Mouse (Mus musculus): Measurements from ENCODE around the gene Mapk6. TPM values are rescaled to one million over a fixed set of nuclear protein-coding genes. Genes with fewer than 3 reads are reported as not detected.

Gene Mapk6
- polyA plus RNA-seq, 1 experiment from 2014 or later, result 67.3 TPM

GRCm38 (mm10) chr9:75347458-75347857, 62.3 kb downstream of the Mapk6 start, which contains the start of gene Bcl2l10:
TSS of gene Bcl2l10 (plus strand) at chr9:75347758.
- WGBS, result 91% methylated on average over 5 of the region's 5 CpGs
- DNase-seq (no peak), ATAC-seq (ENCODE audit: insufficient read depth) (no peak)
- Histone ChIP-seq H3K4me3 (ENCODE audit: low read depth, low read length) (no peak within 1 kb of the TSS), H3K27me3 (ENCODE audit: insufficient read depth, low read length) (no peaks in the 10 kb centered on the region), H3K9me3 (ENCODE audit: low read depth, low read length) (no peaks in the 10 kb centered on the region), H3K9ac (no peak within 1 kb of the TSS), H3K36me3 (ENCODE audit: insufficient read depth) (0 out of 2 replicates have a peak, but pooled peaks cover 21% of the 10 kb centered on the region), H3K27ac (ENCODE audit: low read depth) (no peak within 1 kb of the TSS), H3K4me2 (no peak within 1 kb of the TSS), H3K4me1 (ENCODE audit: insufficient read depth) (no peaks in the 10 kb centered on the region)
- no peak for TF ChIP-seq CTCF (IDR thresholded peaks at IDR 0.05; ENCODE audit: low read depth)

GRCm38 (mm10) chr9:75342433-75342832, 67.4 kb downstream of the Mapk6 start:
- H3K9ac ChIP-seq, result no peak overlapping the region
- H3K4me2 ChIP-seq, result no peak overlapping the region
- H3K4me3 ChIP-seq (ENCODE audit: low read depth, low read length), result no peak overlapping the region
- ATAC-seq (ENCODE audit: insufficient read depth) (no peak), DNase-seq (no peak)
- H3K4me1 ChIP-seq (ENCODE audit: insufficient read depth), result no peaks in the 10 kb centered on the region
- no peaks in the 10 kb centered on the region for H3K27me3 ChIP-seq (ENCODE audit: insufficient read depth, low read length)
- no peak overlapping the region for H3K27ac ChIP-seq (ENCODE audit: low read depth)
- peaks cover 46% of the 10 kb centered on the region for H3K36me3 ChIP-seq (ENCODE audit: insufficient read depth)
- WGBS, result 85% methylated on average over 4 of the region's 4 CpGs
- no peak for TF ChIP-seq CTCF (IDR thresholded peaks at IDR 0.05; ENCODE audit: low read depth)
- no peaks in the 10 kb centered on the region for H3K9me3 ChIP-seq (ENCODE audit: low read depth, low read length)

- Histone ChIP-seq H3K4me1 (ENCODE audit: insufficient read depth) (no peaks in the 10 kb centered on the region), H3K27ac (ENCODE audit: low read depth) (no peak overlapping the region), H3K9me3 (ENCODE audit: low read depth, low read length) (no peaks in the 10 kb centered on the region), H3K4me3 (ENCODE audit: low read depth, low read length) (no peak overlapping the region), H3K36me3 (ENCODE audit: insufficient read depth) (peaks cover 52% of the 10 kb centered on the region), H3K9ac (no peak overlapping the region), H3K4me2 (no peak overlapping the region), H3K27me3 (ENCODE audit: insufficient read depth, low read length) (no peaks in the 10 kb centered on the region)
- DNase-seq (no peak), ATAC-seq (ENCODE audit: insufficient read depth) (no peak)
- no peak for TF ChIP-seq CTCF (IDR thresholded peaks at IDR 0.05; ENCODE audit: low read depth)
- WGBS, result 90% methylated on average over 6 of the region's 6 CpGs
These were observed 71.8 kb downstream of the Mapk6 start for GRCm38 (mm10) chr9:75338016-75338415.

- WGBS, result 74% methylated on average over 4 of the region's 4 CpGs
- no peak overlapping the region for H3K4me2 ChIP-seq
- no peak for DNase-seq
- no peaks in the 10 kb centered on the region for H3K9me3 ChIP-seq (ENCODE audit: low read depth, low read length)
- H3K9ac ChIP-seq, result no peak overlapping the region
- no peak overlapping the region for H3K4me3 ChIP-seq (ENCODE audit: low read depth, low read length)
- peaks cover 63% of the 10 kb centered on the region for H3K36me3 ChIP-seq (ENCODE audit: insufficient read depth)
- H3K27me3 ChIP-seq (ENCODE audit: insufficient read depth, low read length), result no peaks in the 10 kb centered on the region
- H3K27ac ChIP-seq (ENCODE audit: low read depth), result no peak overlapping the region
- 0 out of 2 replicates have a peak, but pooled peaks have one; percentile 12 for TF ChIP-seq CTCF (IDR thresholded peaks at IDR 0.05; ENCODE audit: low read depth)
- H3K4me1 ChIP-seq (ENCODE audit: insufficient read depth), result no peaks in the 10 kb centered on the region
- no peak for ATAC-seq (ENCODE audit: insufficient read depth)
These were observed 75.4 kb downstream of the Mapk6 start for GRCm38 (mm10) chr9:75334440-75334839.

GRCm38 (mm10) chr9:75330821-75331220, 79.0 kb downstream of the Mapk6 start:
- H3K9me3 ChIP-seq (ENCODE audit: low read depth, low read length), result no peaks in the 10 kb centered on the region
- H3K27ac ChIP-seq (ENCODE audit: low read depth), result no peak overlapping the region
- no peak for DNase-seq
- WGBS, result 90% methylated on average over 8 of the region's 8 CpGs
- H3K4me2 ChIP-seq, result no peak overlapping the region
- no peak for TF ChIP-seq CTCF (IDR thresholded peaks at IDR 0.05; ENCODE audit: low read depth)
- no peak for ATAC-seq (ENCODE audit: insufficient read depth)
- no peak overlapping the region for H3K4me3 ChIP-seq (ENCODE audit: low read depth, low read length)
- H3K36me3 ChIP-seq (ENCODE audit: insufficient read depth), result peaks cover 44% of the 10 kb centered on the region
- no peak overlapping the region for H3K9ac ChIP-seq
- H3K4me1 ChIP-seq (ENCODE audit: insufficient read depth), result no peaks in the 10 kb centered on the region
- no peaks in the 10 kb centered on the region for H3K27me3 ChIP-seq (ENCODE audit: insufficient read depth, low read length)

- H3K27me3 ChIP-seq (ENCODE audit: insufficient read depth, low read length), result no peaks in the 10 kb centered on the region
- no peak overlapping the region for H3K4me3 ChIP-seq (ENCODE audit: low read depth, low read length)
- no peak overlapping the region for H3K9ac ChIP-seq
- H3K9me3 ChIP-seq (ENCODE audit: low read depth, low read length), result no peaks in the 10 kb centered on the region
- WGBS, result 88% methylated on average over 3 of the region's 3 CpGs
- H3K27ac ChIP-seq (ENCODE audit: low read depth), result no peak overlapping the region
- H3K4me2 ChIP-seq, result no peak overlapping the region
- no peak for ATAC-seq (ENCODE audit: insufficient read depth)
- TF ChIP-seq CTCF (IDR thresholded peaks at IDR 0.05; ENCODE audit: low read depth), result no peak
- no peak for DNase-seq
- H3K36me3 ChIP-seq (ENCODE audit: insufficient read depth), result peaks cover 25% of the 10 kb centered on the region; the same call in 1 of the 2 replicates
- H3K4me1 ChIP-seq (ENCODE audit: insufficient read depth), result no peaks in the 10 kb centered on the region
These were observed 81.8 kb downstream of the Mapk6 start for GRCm38 (mm10) chr9:75328047-75328446.

- WGBS, result 59% methylated on average over 13 of the region's 13 CpGs
- Histone ChIP-seq H3K27ac (ENCODE audit: low read depth) (no peak overlapping the region), H3K4me1 (ENCODE audit: insufficient read depth) (no peaks in the 10 kb centered on the region), H3K9ac (no peak overlapping the region), H3K27me3 (ENCODE audit: insufficient read depth, low read length) (no peaks in the 10 kb centered on the region), H3K9me3 (ENCODE audit: low read depth, low read length) (no peaks in the 10 kb centered on the region), H3K36me3 (ENCODE audit: insufficient read depth) (no peaks in the 10 kb centered on the region; the same call in 1 of the 2 replicates), H3K4me2 (no peak overlapping the region), H3K4me3 (ENCODE audit: low read depth, low read length) (no peak overlapping the region)
- DNase-seq, result no peak
- no peak for ATAC-seq (ENCODE audit: insufficient read depth)
- no peak for TF ChIP-seq CTCF (IDR thresholded peaks at IDR 0.05; ENCODE audit: low read depth)
These were observed 87.5 kb downstream of the Mapk6 start for GRCm38 (mm10) chr9:75322099-75322885.
